Mouse (Mus musculus) adrenal gland, adult 8-10 months (tissue): ENCODE measurements around the gene Fev. TPM values are rescaled to one million over a fixed set of nuclear protein-coding genes. Genes with fewer than 3 reads are reported as not detected.

Experiments
- microRNA-seq, 2 experiments: library from miRNA; unstranded; fragments of <30 nt; microRNA quantifications; one replicate each; pipeline ENCODE4 v1.2.0; 2022
- total RNA-seq, 4 experiments: library from RNA; stranded (reverse); gene quantifications; 2 replicates each; pipeline ENCODE4 v1.2.4; 2022

Fev gene
- total RNA-seq, 4 experiments from 2014 or later = 0.93 to 6.3 (median 2.8) TPM

Small RNA genes within 50 kb of the gene (microRNA-seq; reads per million reads assigned to microRNA genes)
- gene Mir375 = 51,042 to 69,790 reads per million in 2 experiments

Other genes with a start within 250 kb of the Fev start
- gene Ttll4, start 223.7 kb downstream of the Fev start, total RNA-seq = 10 to 100 TPM; 18.4 to 30.1 (median 21.1) TPM
- gene Cyp27a1, start 171.8 kb downstream of the Fev start, total RNA-seq = 10 to 100 TPM; 12.2 to 28.3 (median 14.8) TPM
- gene Prkag3, start 136.2 kb downstream of the Fev start, total RNA-seq = 1 to 10 TPM in 1 of 4 experiments, under 1 TPM in 1, not detected in 2; 0.55 to 1.3 TPM
- gene Wnt6, start 113.5 kb downstream of the Fev start, total RNA-seq = 1 to 10 TPM; 3.9 to 6.6 (median 5.7) TPM
- 1 to 10 TPM in 1 of 4 experiments, under 1 TPM in 3; 0.58 to 1.0 (median 0.84) TPM for gene Wnt10a, start 93.9 kb downstream of the Fev start, total RNA-seq
- gene Cdk5r2, start 30.5 kb downstream of the Fev start, total RNA-seq = 1 to 10 TPM; 4.2 to 6.2 (median 6.0) TPM
- 1 to 10 TPM in 3 of 4 experiments, under 1 TPM in 1; 0.56 to 2.1 (median 1.4) TPM for gene Cryba2, start 7.7 kb upstream of the Fev start, total RNA-seq
- gene Cfap65, start 50.2 kb upstream of the Fev start, total RNA-seq = under 1 TPM in 1 of 4 experiments, not detected in 3; 0.03 TPM
- gene Ihh, start 66.3 kb upstream of the Fev start, total RNA-seq = under 1 TPM in 3 of 4 experiments, not detected in 1; 0.16 to 0.20 (median 0.18) TPM
- 1 to 10 TPM; 5.7 to 7.3 (median 7.2) TPM for gene Nhej1, start 239.8 kb upstream of the Fev start, total RNA-seq
- under 1 TPM; 0.15 to 0.77 (median 0.29) TPM for gene Slc23a3, start 248.5 kb upstream of the Fev start, total RNA-seq